Mouse (Mus musculus) CH12.LX (cell line): Measurements from ENCODE around the gene Map3k20.

ENCODE experiments used
- CTCF ChIP-seq, 2 experiments: IDR thresholded peaks in 1 of 2; conservative IDR thresholded peaks in 1 of 2; 2 replicates each; pipeline ENCODE4 v1.5.1; 2011 to 2012; ENCODE audit warnings: low read depth in 2 of 2, low read length in 2 of 2, improper control_type of control experiment in 1 of 2, inconsistent platforms in 1 of 2, mild to moderate bottlenecking in 1 of 2, moderate library complexity in 1 of 2
- HCFC1 ChIP-seq: IDR thresholded peaks from 2 replicates; pipeline ENCODE4 v1.6.1; 2012; ENCODE audit warnings: low read depth, mild to moderate bottlenecking, inconsistent platforms, low read length, improper control_type of control experiment
- MYC ChIP-seq: IDR thresholded peaks from 2 replicates; pipeline ENCODE4 v1.6.1; 2011; ENCODE audit warnings: low read depth, mild to moderate bottlenecking, improper control_type of control experiment, low read length
- POLR2A ChIP-seq: IDR thresholded peaks from 2 replicates; pipeline ENCODE4 v1.6.1; 2011; ENCODE audit warnings: low read depth, mild to moderate bottlenecking, improper control_type of control experiment, low read length
- POLR2AphosphoS2 ChIP-seq: IDR thresholded peaks from 2 replicates; pipeline ENCODE4 v1.6.1; 2011; ENCODE audit warnings: low read depth, low read length, improper control_type of control experiment
- ZNF384 ChIP-seq: IDR thresholded peaks from 2 replicates; pipeline ENCODE4 v1.6.1; 2012; ENCODE audit warnings: low read depth, low read length, improper control_type of control experiment, inconsistent platforms

DNA sequence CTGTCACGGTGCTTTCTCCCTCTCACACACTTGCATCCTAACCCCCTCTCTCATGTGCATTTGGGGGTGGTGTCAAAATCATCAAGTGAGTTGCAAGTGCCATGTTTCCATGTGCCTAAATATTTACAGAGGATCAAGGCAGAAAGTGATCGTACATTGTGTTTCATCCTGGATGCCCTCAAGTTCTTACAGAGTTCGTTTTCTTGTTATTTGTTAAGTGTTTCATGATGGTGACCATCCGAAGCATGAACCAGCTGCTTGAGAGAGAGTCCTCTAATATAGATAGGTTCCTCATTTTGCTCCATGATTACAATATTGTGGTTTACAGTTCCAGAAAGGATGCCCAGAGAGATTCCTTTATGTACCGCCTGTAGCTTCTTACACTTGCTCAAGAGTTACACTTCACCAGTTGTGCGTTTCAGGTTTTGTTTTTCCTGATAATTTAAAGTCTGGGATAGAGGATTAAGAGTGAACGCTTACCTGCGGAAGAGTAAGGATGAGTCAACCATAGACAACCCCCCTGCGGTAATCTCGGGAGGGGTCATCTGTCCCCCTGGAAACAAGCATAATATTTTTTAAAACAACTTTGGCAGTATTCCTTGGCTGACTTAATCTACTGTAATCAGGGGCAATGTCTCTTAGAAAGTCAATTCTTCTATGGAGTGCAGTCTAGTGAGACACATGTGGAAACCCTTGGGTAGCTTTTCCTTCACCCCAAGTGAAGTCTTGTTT, 11.7 kb downstream of the Map3k20 start:
- TF ChIP-seq CTCF (conservative IDR thresholded peaks at IDR 0.05 in 1 of 2, IDR thresholded peaks at IDR 0.05 in 1 of 2; ENCODE audit: low read depth in 2 of 2, low read length in 2 of 2) (no peak), POLR2A (no peak), POLR2AphosphoS2 (no peak), ZNF384 (no peak), MYC (no peak), HCFC1 (no peak)
